Mouse (Mus musculus) forebrain, embryonic 15.5 days (tissue): Measurements from ENCODE around the gene C5ar1. TPM values are rescaled to one million over a fixed set of nuclear protein-coding genes. Genes with fewer than 3 reads are reported as not detected.
"Not testable (repeated sequence)": the region's sequence is repeated elsewhere in the genome, so short reads cannot be mapped to it uniquely, and the experiment has no call there.

Experiments
- ATAC-seq: fragments of 200-750 bp; cut with Nextera tagmentation; replicated peaks from 2 replicates; pipeline ENCODE4 v1.8.0; 2017; ENCODE audit warnings: mild to moderate bottlenecking, moderate TSS enrichment, moderate library complexity
- H3K27ac ChIP-seq: fragments of 300-500 bp; sonication (generic); replicated peaks from 2 replicates; pipeline ENCODE4 v1.5.1; 2015; ENCODE audit warnings: mild to moderate bottlenecking, inconsistent platforms
- H3K27me3 ChIP-seq: fragments of 300-500 bp; sonication (generic); 2 replicates; pipeline ENCODE4 v1.6.1; 2015; ENCODE audit warnings: inconsistent platforms
- H3K36me3 ChIP-seq: fragments of 300-500 bp; sonication (generic); 2 replicates; pipeline ENCODE4 v1.6.1; 2015; ENCODE audit warnings: mild to moderate bottlenecking, inconsistent platforms
- H3K4me1 ChIP-seq: fragments of 300-500 bp; sonication (generic); 2 replicates; pipeline ENCODE4 v1.6.1; 2015; ENCODE audit warnings: inconsistent platforms
- H3K4me2 ChIP-seq: fragments of 300-500 bp; sonication (generic); replicated peaks from 2 replicates; pipeline ENCODE4 v1.6.1; 2015; ENCODE audit warnings: mild to moderate bottlenecking, inconsistent platforms
- H3K4me3 ChIP-seq: fragments of 300-500 bp; sonication (generic); 2 replicates; pipeline ENCODE4 v1.5.1; 2015; ENCODE audit warnings: mild to moderate bottlenecking, inconsistent platforms
- H3K9ac ChIP-seq: fragments of 300-500 bp; sonication (generic); replicated peaks from 2 replicates; pipeline ENCODE4 v1.6.1; 2015; ENCODE audit warnings: mild to moderate bottlenecking, inconsistent platforms
- H3K9me3 ChIP-seq: fragments of 300-500 bp; sonication (generic); 2 replicates; pipeline ENCODE4 v1.6.1; 2016; ENCODE audit warnings: inconsistent platforms
- WGBS: fragments of 180-500 bp; shearing (Covaris S2); methylation state at CpG from one replicate; pipeline ENCODE4 v1.1.7; 2015; ENCODE audit warnings: mixed read lengths; 5-methylcytosine and 5-hydroxymethylcytosine counted together
- polyA plus RNA-seq: library from polyadenylated mRNA; unstranded; fragments of >200 nt; fragmentation: Nextera tagmentation; extraction: Ambion mirVana; gene quantifications from 2 replicates; pipeline ENCODE4 v1.2.1, GENCODE M21; 2015

The C5ar1 gene
- 1.1 and 1.3 TPM in 2 replicates for polyA plus RNA-seq

DNA sequence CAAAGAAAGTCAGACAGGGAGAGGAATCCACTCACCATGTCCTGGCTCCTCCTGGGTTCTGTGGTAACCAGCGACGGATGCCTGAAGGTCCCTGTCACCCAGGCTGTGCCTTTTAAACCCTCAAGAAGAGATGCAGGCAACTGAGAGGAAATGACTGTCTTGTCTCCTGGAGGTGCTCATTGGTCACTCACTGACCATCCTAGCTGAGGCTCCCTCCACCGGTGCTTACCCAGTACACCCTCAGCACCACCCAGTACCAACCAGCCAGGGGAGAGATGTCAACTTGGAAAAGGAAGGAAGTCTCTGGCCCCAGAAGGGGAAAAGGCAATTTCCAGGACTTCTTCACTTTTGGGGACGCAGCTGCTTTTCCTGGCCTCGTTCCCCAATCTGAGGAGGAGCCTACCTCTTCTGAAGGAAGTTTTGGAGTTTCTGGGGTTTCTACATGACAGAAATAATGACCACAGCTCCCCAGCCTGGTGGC lies at the start of gene C5ar1:
C5ar1 (minus strand) TSS at position 431 of the 481 bp plus-strand sequence.
- Histone ChIP-seq H3K4me3 (no peak within 1 kb of the TSS), H3K4me2 (no peak within 1 kb of the TSS), H3K9me3 (no peaks in the 10 kb centered on the region), H3K4me1 (no peaks in the 10 kb centered on the region), H3K9ac (no peak within 1 kb of the TSS), H3K36me3 (no peaks in the 10 kb centered on the region), H3K27ac (no peak within 1 kb of the TSS), H3K27me3 (no peaks in the 10 kb centered on the region)
- ATAC-seq, result no peak
- 91% methylated on average over 5 of the region's 5 CpGs for WGBS

DNA sequence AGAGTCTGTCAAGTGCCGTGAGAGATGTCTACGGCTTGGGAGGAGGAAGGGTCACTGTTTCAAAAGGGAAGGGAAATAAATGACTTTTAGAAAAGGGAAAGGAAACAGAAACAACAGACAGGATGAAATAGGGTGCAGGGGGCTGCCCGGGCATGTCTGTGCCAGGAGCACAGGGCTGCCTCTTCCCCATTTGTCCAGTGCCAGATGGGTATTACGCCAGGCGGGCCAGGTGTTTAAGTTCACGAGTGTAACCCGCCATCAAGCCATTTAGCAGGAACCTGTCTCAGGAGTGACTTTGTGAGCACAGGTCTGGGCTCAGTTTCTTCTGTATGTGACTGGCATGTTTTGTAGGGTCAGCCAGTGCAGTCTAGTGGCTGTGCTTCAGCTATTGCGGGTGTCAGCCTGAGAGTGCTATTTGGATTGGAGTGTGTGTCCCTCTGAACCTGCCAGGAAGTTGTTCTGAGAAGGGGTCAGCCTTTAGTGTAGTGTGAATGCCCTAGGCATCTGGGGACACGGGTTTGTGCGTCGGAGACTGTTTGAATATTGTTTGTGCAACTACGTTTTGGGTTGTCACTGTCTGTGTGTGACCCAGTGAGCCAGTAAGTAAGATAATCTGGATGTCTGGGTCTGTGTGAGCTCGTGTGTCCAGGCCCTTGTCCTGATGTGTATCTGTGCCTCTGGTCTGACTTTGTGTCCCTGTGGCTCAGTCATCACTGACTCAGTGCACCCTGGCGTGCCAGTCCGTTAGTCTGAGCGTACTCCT lies 49.4 kb upstream of the C5ar1 start:
- WGBS, result 43% methylated on average over 16 of the region's 16 CpGs
- no peak overlapping the region for H3K27ac ChIP-seq

DNA sequence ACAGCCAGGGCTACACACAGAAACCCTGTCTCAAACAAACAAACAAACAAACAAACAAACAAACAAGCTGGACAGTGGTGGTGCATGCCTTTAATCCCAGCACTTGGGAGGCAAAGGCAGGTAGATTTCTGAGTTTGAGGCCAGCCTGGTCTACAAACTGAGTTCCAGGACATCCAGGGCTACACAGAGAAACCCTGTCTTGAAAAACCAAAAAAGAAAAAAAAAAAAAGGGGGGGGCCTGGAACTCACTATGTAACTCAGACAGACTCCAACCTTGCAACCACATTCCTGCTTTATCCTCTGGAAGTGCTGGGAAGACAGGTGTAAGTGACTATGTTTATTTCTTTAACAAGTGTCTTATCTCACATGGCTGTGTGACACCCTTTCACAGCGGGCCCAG lies 48.8 kb upstream of the C5ar1 start, which contains the start of gene Bbc3:
Bbc3 (plus strand) TSS at position 301 of the 400 bp plus-strand sequence.
- 0 out of 2 replicates have a peak within 1 kb of the TSS, but pooled peaks have one; percentile 57 for H3K27ac ChIP-seq

More for the DNA sequence above, 49.4 kb upstream of the C5ar1 start:
- H3K9ac ChIP-seq, result peak overlapping the region; percentile 46
- no peaks in the 10 kb centered on the region for H3K9me3 ChIP-seq
- H3K36me3 ChIP-seq, result no peaks in the 10 kb centered on the region
- peak overlapping the region; percentile 82 for H3K4me2 ChIP-seq
- H3K27me3 ChIP-seq, result peaks cover 11% of the 10 kb centered on the region
- H3K4me1 ChIP-seq, result peaks cover 49% of the 10 kb centered on the region
- peak; percentile 11 for ATAC-seq
- H3K4me3 ChIP-seq, result peak overlapping the region; percentile 50

GRCm38 (mm10) chr7:16307141-16307540 lies 47.8 kb upstream of the C5ar1 start:
- H3K27me3 ChIP-seq, H3K4me3 ChIP-seq, H3K36me3 ChIP-seq, H3K9me3 ChIP-seq, ATAC-seq, H3K27ac ChIP-seq, H3K9ac ChIP-seq, H3K4me2 ChIP-seq: not testable (repeated sequence)
- 77% methylated on average over 6 of the region's 6 CpGs for WGBS
- peaks cover 34% of the 10 kb centered on the region for H3K4me1 ChIP-seq

More for the DNA sequence above, 48.8 kb upstream of the C5ar1 start, which contains the start of gene Bbc3:
- Histone ChIP-seq H3K4me3 (peak within 1 kb of the TSS; percentile 50), H3K27me3 (peaks cover 11% of the 10 kb centered on the region), H3K4me2 (peak within 1 kb of the TSS; percentile 82), H3K9ac (peak within 1 kb of the TSS; percentile 46), H3K4me1 (peaks cover 44% of the 10 kb centered on the region)
- not testable (repeated sequence) for H3K36me3 ChIP-seq, ATAC-seq, H3K9me3 ChIP-seq
- 88% methylated on average over 1 of the region's 1 CpGs for WGBS

DNA sequence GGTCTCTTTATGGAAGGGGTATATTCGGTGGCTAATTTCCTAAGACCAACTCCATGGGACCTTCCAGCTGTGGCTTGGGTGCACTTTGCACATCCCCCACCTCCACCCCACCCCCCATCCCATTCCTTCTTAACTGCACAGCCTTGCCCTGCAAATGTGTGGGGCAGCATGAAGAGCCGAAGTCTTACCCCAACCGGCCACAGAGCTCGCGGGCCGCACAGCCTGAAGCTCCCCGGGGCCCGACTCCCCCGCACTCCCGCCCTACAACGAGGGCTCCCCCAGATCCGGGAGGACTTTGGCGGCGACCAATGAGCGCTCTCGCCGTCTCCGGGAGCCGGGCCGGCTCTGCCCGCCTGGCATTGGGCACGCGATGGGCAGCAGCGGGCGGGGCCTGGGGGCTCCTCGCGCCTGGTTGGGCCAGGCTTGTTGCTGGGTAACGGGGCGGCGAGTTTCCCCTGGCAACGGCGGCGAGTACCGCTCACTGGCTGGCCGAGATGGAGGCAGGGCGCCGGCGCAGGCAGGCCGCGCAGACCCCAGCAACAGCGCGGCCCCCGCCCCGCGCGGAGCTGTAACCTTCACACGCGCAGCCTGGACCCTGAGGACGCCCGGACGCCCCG lies 40.2 kb upstream of the C5ar1 start:
- H3K4me2 ChIP-seq, result peak overlapping the region; percentile 93
- ATAC-seq, result peak; percentile 94
- WGBS, result under 1% methylated on average over 52 of the region's 52 CpGs
- H3K27ac ChIP-seq, result peak overlapping the region; percentile 56
- H3K9me3 ChIP-seq, result no peaks in the 10 kb centered on the region
- H3K9ac ChIP-seq, result peak overlapping the region; percentile 56
- H3K4me3 ChIP-seq, result peak overlapping the region; percentile 53
- peaks cover 37% of the 10 kb centered on the region for H3K4me1 ChIP-seq
- no peaks in the 10 kb centered on the region for H3K27me3 ChIP-seq
- no peaks in the 10 kb centered on the region for H3K36me3 ChIP-seq

- peaks cover 37% of the 10 kb centered on the region for H3K4me1 ChIP-seq
- no peak for ATAC-seq
- WGBS, result 81% methylated on average over 5 of the region's 5 CpGs
- H3K4me3 ChIP-seq, result peak overlapping the region; percentile 53
- H3K9me3 ChIP-seq, result no peaks in the 10 kb centered on the region
- peak overlapping the region; percentile 93 for H3K4me2 ChIP-seq
- peak overlapping the region; percentile 56 for H3K27ac ChIP-seq
- H3K27me3 ChIP-seq, result no peaks in the 10 kb centered on the region
- H3K9ac ChIP-seq, result no peak overlapping the region
- no peaks in the 10 kb centered on the region for H3K36me3 ChIP-seq
These were observed 39.6 kb upstream of the C5ar1 start for GRCm38 (mm10) chr7:16298927-16299326.

GRCm38 (mm10) chr7:16297616-16298015 lies 38.3 kb upstream of the C5ar1 start:
- no peak for ATAC-seq
- 71% methylated on average over 2 of the region's 2 CpGs for WGBS
- Histone ChIP-seq H3K27me3 (no peaks in the 10 kb centered on the region), H3K4me2 (no peak overlapping the region), H3K27ac (no peak overlapping the region), H3K4me1 (peaks cover 37% of the 10 kb centered on the region), H3K9me3 (no peaks in the 10 kb centered on the region), H3K4me3 (no peak overlapping the region), H3K36me3 (no peaks in the 10 kb centered on the region), H3K9ac (no peak overlapping the region; the same call in 1 of the 2 replicates)

GRCm38 (mm10) chr7:16296766-16297390 lies 37.5 kb upstream of the C5ar1 start:
- Histone ChIP-seq H3K4me2 (peak overlapping the region; percentile 72), H3K36me3 (no peaks in the 10 kb centered on the region), H3K4me1 (peaks cover 37% of the 10 kb centered on the region), H3K9me3 (no peaks in the 10 kb centered on the region), H3K27ac (peak overlapping the region; percentile 16), H3K27me3 (no peaks in the 10 kb centered on the region), H3K4me3 (peak overlapping the region; percentile 39), H3K9ac (peak overlapping the region; percentile 33)
- ATAC-seq, result no peak
- under 1% methylated on average over 22 of the region's 22 CpGs for WGBS

DNA sequence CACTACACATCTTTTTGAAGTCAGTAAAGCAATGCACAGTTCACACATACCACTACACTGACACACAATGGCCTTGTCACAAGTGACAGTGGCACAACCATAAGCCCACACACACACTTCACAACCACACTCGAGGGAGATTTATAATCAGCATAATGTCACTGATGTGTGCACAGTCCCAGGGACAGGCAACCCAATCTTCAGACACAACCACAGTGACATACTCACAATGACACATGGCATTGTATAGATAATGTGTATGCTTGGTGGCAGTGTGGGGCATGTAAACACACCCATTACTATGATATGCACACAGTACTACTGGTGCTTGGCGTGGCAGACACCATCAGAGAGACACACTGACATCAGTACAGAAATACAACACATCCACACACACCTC lies 36.8 kb upstream of the C5ar1 start:
- 38% methylated on average over 2 of the region's 2 CpGs for WGBS
- Histone ChIP-seq H3K4me1 (peaks cover 37% of the 10 kb centered on the region), H3K4me3 (peak overlapping the region; percentile 39; the same call in 1 of the 2 replicates), H3K27ac (peak overlapping the region; percentile 16), H3K36me3 (no peaks in the 10 kb centered on the region), H3K4me2 (peak overlapping the region; percentile 72), H3K9ac (peak overlapping the region; percentile 33), H3K9me3 (no peaks in the 10 kb centered on the region), H3K27me3 (no peaks in the 10 kb centered on the region)
- no peak for ATAC-seq

- Histone ChIP-seq H3K27ac (peak overlapping the region; percentile 88), H3K27me3 (no peaks in the 10 kb centered on the region), H3K36me3 (no peaks in the 10 kb centered on the region), H3K4me1 (peaks cover 37% of the 10 kb centered on the region), H3K4me2 (peak overlapping the region; percentile 96), H3K9me3 (no peaks in the 10 kb centered on the region), H3K4me3 (peak overlapping the region; percentile 55), H3K9ac (peak overlapping the region; percentile 54)
- peak; percentile 35 for ATAC-seq
- WGBS, result 1% methylated on average over 41 of the region's 41 CpGs
These were observed 36.1 kb upstream of the C5ar1 start for GRCm38 (mm10) chr7:16295321-16295900.

DNA sequence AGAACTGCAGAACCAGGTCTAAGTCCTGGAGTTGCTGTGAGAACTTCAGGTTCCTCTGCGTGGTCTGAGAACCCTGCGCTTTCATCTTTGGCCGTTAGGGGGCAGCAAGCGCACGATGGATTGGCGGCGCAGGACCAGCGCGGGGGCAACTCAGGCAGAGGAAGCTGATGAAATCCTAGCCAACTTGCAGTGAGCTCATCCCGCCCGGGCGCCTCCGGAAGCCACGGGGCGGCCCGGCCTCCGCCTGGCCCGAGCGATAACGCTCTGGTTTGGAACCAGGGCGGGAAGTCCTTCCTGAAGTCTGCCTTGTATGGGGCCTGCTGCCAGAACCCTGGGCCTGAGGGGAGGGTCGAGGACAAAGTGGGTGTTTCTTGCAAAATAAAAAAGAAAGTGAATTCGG lies 35.5 kb upstream of the C5ar1 start:
- peak overlapping the region; percentile 96 for H3K4me2 ChIP-seq
- H3K27ac ChIP-seq, result peak overlapping the region; percentile 88
- peak; percentile 62 for ATAC-seq
- no peaks in the 10 kb centered on the region for H3K36me3 ChIP-seq
- H3K9me3 ChIP-seq, result no peaks in the 10 kb centered on the region
- peaks cover 33% of the 10 kb centered on the region for H3K4me1 ChIP-seq
- WGBS, result 0% methylated on average over 23 of the region's 23 CpGs
- peak overlapping the region; percentile 54 for H3K9ac ChIP-seq
- H3K4me3 ChIP-seq, result peak overlapping the region; percentile 55
- no peaks in the 10 kb centered on the region for H3K27me3 ChIP-seq
